Comparison of ENCODE assay signal across 8 mouse cellular contexts in the genomic region with DNA sequence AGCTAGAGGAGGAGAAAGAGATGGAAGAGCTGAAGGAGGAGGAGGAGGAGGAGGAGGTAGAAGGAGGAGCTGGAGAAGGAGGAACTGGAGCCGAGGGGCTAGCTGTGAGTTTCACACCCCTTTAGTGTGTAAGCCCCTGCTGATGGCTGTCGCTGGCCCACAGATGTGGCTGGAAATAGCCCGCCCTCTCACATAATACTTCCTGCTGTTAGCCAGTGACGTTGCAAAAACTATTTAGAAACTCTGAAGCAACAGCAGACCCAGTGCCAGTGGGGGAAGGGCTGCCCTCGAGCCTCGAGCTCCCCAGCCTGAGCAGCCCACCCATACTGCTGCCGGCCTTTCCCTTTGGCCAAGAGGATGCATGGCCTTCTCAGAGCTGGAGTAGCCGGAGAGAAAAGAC. TPM values are rescaled to one million over a fixed set of nuclear protein-coding genes. Genes with fewer than 3 reads are reported as not detected.
A peak's percentile ranks its signal among the peaks of the same experiment; 100 is the strongest.
DNase-seq lines count a peak whose midpoint lies in the region; ATAC-seq and TF ChIP-seq lines count a peak whose summit lies in the region.

No protein-coding gene starts in this region.

- no peak overlapping the region for H3K4me3 ChIP-seq in spleen, adult 2 months (ENCODE audit: extremely low read depth, insufficient read depth, insufficient read length)
- H3K4me3 ChIP-seq in liver, embryonic 14.5 days (ENCODE audit: insufficient read depth in 1 of 2, low read depth in 2 of 2, low read length in 2 of 2) = no peak overlapping the region
- no peak overlapping the region for H3K4me3 ChIP-seq in stomach, embryonic 15.5 days (replicated peaks)
- no peak overlapping the region for H3K4me3 ChIP-seq in forebrain, postnatal 0 days (ENCODE audit: low read depth, low read length)

- TF ChIP-seq EP300 in liver, embryonic 14.5 days (IDR thresholded peaks at IDR 0.05; ENCODE audit: low read depth) = no peak

- no peak for TF ChIP-seq POLR2A in spleen, adult 2 months (IDR thresholded peaks at IDR 0.05; ENCODE audit: low read depth, low read length)

- H3K36me3 ChIP-seq in spleen, adult 2 months (ENCODE audit: control insufficient read depth, insufficient read depth, low read length) = no peaks in the 10 kb centered on the region
- no peaks in the 10 kb centered on the region for H3K36me3 ChIP-seq in liver, embryonic 14.5 days (replicated peaks; ENCODE audit: control insufficient read depth, insufficient read depth, low read depth)
- no peaks in the 10 kb centered on the region for H3K36me3 ChIP-seq in stomach, embryonic 15.5 days
- H3K36me3 ChIP-seq in forebrain, postnatal 0 days (ENCODE audit: insufficient read depth) = no peaks in the 10 kb centered on the region; the same call in 1 of the 2 replicates

- H3K4me1 ChIP-seq in spleen, adult 2 months (ENCODE audit: control insufficient read depth, insufficient read depth, insufficient read length) = peaks cover 34% of the 10 kb centered on the region
- H3K4me1 ChIP-seq in liver, embryonic 14.5 days (replicated peaks; ENCODE audit: control insufficient read depth in 2 of 2, insufficient read depth in 2 of 2, low read length in 1 of 2) = peaks cover 8 to 43% of the 10 kb centered on the region in 2 experiments
- peaks cover 41% of the 10 kb centered on the region for H3K4me1 ChIP-seq in stomach, embryonic 15.5 days
- H3K4me1 ChIP-seq in forebrain, postnatal 0 days (ENCODE audit: insufficient read depth) = peaks cover 18% of the 10 kb centered on the region

- H3K27me3 ChIP-seq in spleen, adult 2 months (ENCODE audit: control insufficient read depth, insufficient read depth, low read length) = no peaks in the 10 kb centered on the region
- H3K27me3 ChIP-seq in liver, embryonic 14.5 days (ENCODE audit: control insufficient read depth, insufficient read depth, low read length) = no peaks in the 10 kb centered on the region
- H3K27me3 ChIP-seq in stomach, embryonic 15.5 days (replicated peaks) = no peaks in the 10 kb centered on the region
- no peaks in the 10 kb centered on the region for H3K27me3 ChIP-seq in forebrain, postnatal 0 days (ENCODE audit: insufficient read depth, low read length)

- no peak for TF ChIP-seq CTCF in spleen, adult 2 months (IDR thresholded peaks at IDR 0.05; ENCODE audit: extremely low read depth, insufficient read depth, insufficient read length, insufficient replicate concordance)
- TF ChIP-seq CTCF in liver, embryonic 14.5 days (IDR thresholded peaks at IDR 0.05; ENCODE audit: low read depth) = no peak
- TF ChIP-seq CTCF in forebrain, postnatal 0 days (IDR thresholded peaks at IDR 0.05; ENCODE audit: low read depth) = no peak

- H3K9ac ChIP-seq in liver, embryonic 14.5 days (replicated peaks) = no peak overlapping the region
- H3K9ac ChIP-seq in stomach, embryonic 15.5 days = no peak overlapping the region
- no peak overlapping the region for H3K9ac ChIP-seq in forebrain, postnatal 0 days

- H3K9me3 ChIP-seq in liver, embryonic 14.5 days (ENCODE audit: control insufficient read depth, low read length) = no peaks in the 10 kb centered on the region
- H3K9me3 ChIP-seq in stomach, embryonic 15.5 days = no peaks in the 10 kb centered on the region
- H3K9me3 ChIP-seq in forebrain, postnatal 0 days (ENCODE audit: low read length) = no peaks in the 10 kb centered on the region

- peak overlapping the region; percentile 35 for H3K27ac ChIP-seq in spleen, adult 2 months (ENCODE audit: insufficient read depth, low read length)
- no peak overlapping the region for H3K27ac ChIP-seq in liver, embryonic 14.5 days
- H3K27ac ChIP-seq in stomach, embryonic 15.5 days = 0 out of 2 replicates have a peak overlapping the region, but pooled peaks have one; percentile 35
- H3K27ac ChIP-seq in forebrain, postnatal 0 days (ENCODE audit: low read depth, low read length) = no peak overlapping the region

- DNase-seq in adrenal gland, adult (ENCODE audit: inconsistent age in 2 of 2, low spot score in 1 of 2) = peak; percentile 23 to 60
- no peak for DNase-seq in adrenal gland, postnatal 4 days (ENCODE audit: low spot score in 2 of 2)
- peak in 1 of 2 experiments; percentile 34 for DNase-seq in spleen, adult 2 months (ENCODE audit: low read depth in 1 of 2, low spot score in 2 of 2)
- DNase-seq in spleen, adult 12 weeks (ENCODE audit: low spot score) = no peak
- no peak for DNase-seq in liver, embryonic 14.5 days (ENCODE audit: low read depth in 3 of 3, low spot score in 3 of 3)
- DNase-seq in layer of hippocampus, postnatal 10 days (ENCODE audit: low spot score in 2 of 2) = no peak
- no peak for DNase-seq in forebrain, postnatal 0 days

- 18% methylated on average over 8 of the region's 8 CpGs for WGBS in spleen, adult 2 months
- 15% methylated on average over 8 of the region's 8 CpGs for WGBS in liver, embryonic 14.5 days (ENCODE audit: insufficient replicate concordance)
- 34% methylated on average over 8 of the region's 8 CpGs for whole genome bisulfite sequencing in stomach, embryonic 15.5 days
- 38% methylated on average over 8 of the region's 8 CpGs for WGBS in forebrain, postnatal 0 days

- peak overlapping the region; percentile 26 for H3K4me2 ChIP-seq in liver, embryonic 14.5 days (ENCODE audit: low read depth)
- H3K4me2 ChIP-seq in stomach, embryonic 15.5 days = peak overlapping the region; percentile 36
- H3K4me2 ChIP-seq in forebrain, postnatal 0 days (ENCODE audit: low read depth) = no peak overlapping the region

- no peak for ATAC-seq in liver, embryonic 14.5 days (ENCODE audit: insufficient read depth)
- no peak for ATAC-seq in stomach, embryonic 15.5 days (ENCODE audit: insufficient read depth, low FRiP score, low read depth)
- no peak for ATAC-seq in forebrain, postnatal 0 days

RNA-seq across cellular contexts. Expression of gene Chst12, which starts 3.3 kb away (rescaled TPM):
- 10 to 100 TPM; 11.0 to 11.8 TPM for total RNA-seq in adrenal gland, postnatal 4 days (2021)
- polyA plus RNA-seq in spleen, adult 2 months (2012; rRNA removed) = 28.0 and 31.6 TPM in 2 replicates
- 4.3 and 4.8 TPM in 2 replicates for polyA plus RNA-seq in liver, embryonic 14.5 days (2012; rRNA removed)
- 5.4 and 6.5 TPM in 2 replicates for polyA plus RNA-seq in liver, embryonic 14.5 days (2014; fragmentation: Nextera tagmentation; extraction: Ambion mirVana)
- polyA plus RNA-seq in stomach, embryonic 15.5 days (2015; fragmentation: Nextera tagmentation; extraction: Ambion mirVana) = 21.1 and 21.7 TPM in 2 replicates
- total RNA-seq in layer of hippocampus, postnatal 10 days (2021) = 10 to 100 TPM; 17.8 to 21.3 TPM
- total RNA-seq in forebrain, postnatal 0 days (2014; rRNA removed) = 11.0 and 11.5 TPM in 2 replicates
- polyA plus RNA-seq in forebrain, postnatal 0 days (2015; fragmentation: Nextera tagmentation; extraction: Ambion mirVana) = 19.1 and 22.4 TPM in 2 replicates

RNA-seq across cellular contexts. Expression of gene Grifin, which starts 56.2 kb away (rescaled TPM):
- not detected for total RNA-seq in adrenal gland, postnatal 4 days (2021)
- polyA plus RNA-seq in spleen, adult 2 months (2012; rRNA removed) = 0.61 and 0.81 TPM in 2 replicates
- polyA plus RNA-seq in liver, embryonic 14.5 days (2012; rRNA removed) = 2.5 and 2.7 TPM in 2 replicates
- polyA plus RNA-seq in liver, embryonic 14.5 days (2014; fragmentation: Nextera tagmentation; extraction: Ambion mirVana) = 2.3 and 4.0 TPM in 2 replicates
- 0.23 and 0.39 TPM in 2 replicates for polyA plus RNA-seq in stomach, embryonic 15.5 days (2015; fragmentation: Nextera tagmentation; extraction: Ambion mirVana)
- not detected for total RNA-seq in layer of hippocampus, postnatal 10 days (2021)
- total RNA-seq in forebrain, postnatal 0 days (2014; rRNA removed) = not detected in 2 replicates
- 0.36 TPM in 1 of 2 replicates, not detected in the other for polyA plus RNA-seq in forebrain, postnatal 0 days (2015; fragmentation: Nextera tagmentation; extraction: Ambion mirVana)

Comparison
In these comparisons a context has a peak if more than half of its experiments do, and no peak if none do; other contexts are left out.
1. DNase-seq: peak in adrenal gland, adult (2 of 2); none in adrenal gland, postnatal 4 days (0 of 2), spleen, adult 12 weeks (single experiment), liver, embryonic 14.5 days (0 of 3), layer of hippocampus, postnatal 10 days (0 of 2) and forebrain, postnatal 0 days (single experiment).
2. H3K27ac ChIP-seq: peak in spleen, adult 2 months (single experiment) and stomach, embryonic 15.5 days (single experiment); none in liver, embryonic 14.5 days (single experiment) and forebrain, postnatal 0 days (single experiment).